Mouse (Mus musculus): ENCODE data around the gene Kcnj12.
A peak's percentile ranks its signal among the peaks of the same experiment; 100 is the strongest.

Kcnj12 gene

DNA sequence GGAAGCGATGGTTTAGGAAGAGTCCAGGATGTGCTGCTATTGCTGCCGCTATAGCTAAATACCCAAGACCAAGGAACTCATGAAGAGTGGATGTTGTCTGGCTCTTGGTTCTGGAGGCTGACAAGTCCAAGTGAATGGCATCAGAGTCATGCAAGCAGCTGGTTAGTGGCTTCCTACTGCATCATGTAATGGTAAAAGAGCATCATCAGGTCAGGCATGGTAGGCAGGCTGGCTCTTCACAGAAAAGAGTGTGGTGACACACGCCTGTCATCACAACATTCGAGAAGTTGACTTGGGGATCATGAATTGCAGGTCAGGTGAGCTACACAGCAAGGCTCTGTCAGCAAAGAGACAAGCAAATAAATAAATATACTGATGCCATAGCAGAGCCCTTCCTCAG lies 89.1 kb downstream of the Kcnj12 start:
- DNase-seq = no peak

DNA sequence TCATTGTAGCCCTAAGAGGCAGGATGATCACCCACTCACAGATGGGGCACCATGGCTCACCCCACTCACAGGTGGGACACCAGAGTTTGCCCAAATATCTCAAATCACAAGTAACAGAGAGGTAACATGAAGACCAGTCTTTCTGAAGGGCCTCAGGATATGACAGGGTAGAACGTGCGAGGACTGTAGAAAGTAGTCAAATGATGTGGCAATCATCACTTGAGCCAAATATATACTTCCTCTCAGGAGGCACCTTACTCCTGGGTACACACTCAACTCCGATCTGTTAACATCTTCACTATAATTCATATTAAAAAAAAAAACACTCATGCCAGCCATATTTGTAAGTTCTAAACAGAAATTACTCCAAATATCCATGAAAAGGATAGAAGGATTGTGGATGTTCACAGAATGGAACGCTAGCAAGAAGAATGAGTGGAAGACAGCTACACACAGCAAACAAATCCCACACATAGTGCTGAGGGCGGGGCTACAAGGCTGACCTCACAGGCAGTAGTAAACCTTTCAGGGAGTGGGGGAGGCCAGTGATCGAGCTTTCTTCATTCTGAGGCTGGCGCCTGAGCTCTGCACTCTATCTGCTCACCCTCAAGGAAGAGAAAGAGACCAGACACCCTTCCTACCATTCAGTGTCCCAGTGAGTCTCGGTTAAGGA lies 90.1 kb downstream of the Kcnj12 start:
- no peak for DNase-seq

DNA sequence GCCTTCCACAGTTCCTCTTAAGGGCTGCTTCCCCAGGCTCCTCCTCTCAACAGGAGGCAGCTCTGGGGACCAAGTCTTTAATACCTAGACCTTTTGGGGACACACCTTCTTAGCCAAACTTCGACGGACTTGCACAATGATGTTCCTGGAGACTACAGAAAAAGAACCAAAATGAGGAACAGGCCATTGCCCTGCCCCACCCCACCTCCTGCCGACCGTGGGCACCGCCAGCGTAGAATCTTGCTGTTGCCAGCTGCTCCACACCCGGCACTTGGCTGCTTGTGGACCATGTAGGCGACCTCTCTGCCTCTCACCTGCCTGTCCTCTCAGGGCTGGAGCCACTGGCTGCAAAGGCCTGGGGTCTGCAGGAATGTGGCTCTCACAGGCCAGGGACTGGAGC lies 93.9 kb downstream of the Kcnj12 start:
- peak in 1 of 2 experiments; percentile 15 for DNase-seq

DNA sequence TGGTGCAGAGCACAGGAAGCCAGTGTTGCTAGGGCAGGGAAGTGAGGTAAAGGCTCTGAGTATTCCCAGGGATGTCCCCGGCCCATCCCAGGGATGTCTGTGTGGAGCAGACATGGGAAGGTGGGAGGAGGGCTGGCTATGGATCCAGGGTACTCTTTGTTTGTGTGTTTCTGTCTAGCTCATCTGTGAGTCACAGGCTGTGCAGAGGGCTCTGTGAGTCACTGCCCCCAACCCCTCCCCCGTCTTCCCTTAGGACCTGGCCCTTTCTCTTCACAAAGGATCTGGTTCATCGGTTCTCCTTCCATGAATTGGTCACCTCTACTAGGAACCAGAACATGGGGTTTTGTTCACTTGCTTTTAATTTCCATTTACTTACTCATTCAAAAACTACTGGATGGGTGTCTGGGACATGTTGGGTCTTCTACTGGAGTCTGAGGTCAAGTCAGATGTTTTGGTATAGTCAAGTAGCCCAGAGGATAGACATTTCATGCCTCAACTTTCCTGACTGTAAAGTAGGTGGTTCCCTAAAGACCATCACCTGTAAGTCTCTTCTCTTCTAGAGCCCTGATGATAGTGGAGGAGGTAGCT lies 97.7 kb downstream of the Kcnj12 start:
- DNase-seq = no peak
